Mouse (Mus musculus): Measurements from ENCODE around the gene Pdlim4.
A peak's percentile ranks its signal among the peaks of the same experiment; 100 is the strongest.

Gene Pdlim4

GRCm38 (mm10) chr11:54068520-54069371, at the start of gene Pdlim4:
TSS of gene Pdlim4 (minus strand) at chr11:54069014.
- TF ChIP-seq GATA4 (IDR thresholded peaks at IDR 0.05; ENCODE audit: insufficient replicate concordance, low read length): no peak

GRCm38 (mm10) chr11:54117096-54117495, 48.3 kb upstream of the Pdlim4 start:
- no peak for TF ChIP-seq GATA4 (IDR thresholded peaks at IDR 0.05; ENCODE audit: insufficient replicate concordance, low read length)

GRCm38 (mm10) chr11:54116406-54116805, 47.6 kb upstream of the Pdlim4 start:
- TF ChIP-seq GATA4 (IDR thresholded peaks at IDR 0.05; ENCODE audit: insufficient replicate concordance, low read length): no peak

GRCm38 (mm10) chr11:54115911-54116310, 47.1 kb upstream of the Pdlim4 start:
- no peak for TF ChIP-seq GATA4 (IDR thresholded peaks at IDR 0.05; ENCODE audit: insufficient replicate concordance, low read length)

DNA sequence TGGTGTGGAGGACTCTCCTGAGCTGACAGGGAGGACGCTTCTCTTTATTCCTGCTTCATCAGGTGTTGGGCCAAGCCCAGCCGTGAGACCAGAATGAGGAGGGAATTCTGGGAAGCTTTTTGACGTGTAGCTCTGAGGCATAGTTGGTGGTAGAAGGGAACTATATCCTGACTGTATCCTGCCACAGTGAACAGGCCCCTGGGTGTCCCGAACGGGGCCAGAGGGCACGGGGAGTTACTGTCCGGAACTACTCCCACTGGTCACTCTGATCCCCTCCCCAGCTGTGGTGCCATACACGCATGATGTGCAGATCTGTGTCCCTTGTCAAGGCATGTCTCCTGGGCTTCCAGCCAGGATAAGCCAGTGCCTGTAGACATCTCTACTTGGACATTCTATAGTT, 46.5 kb upstream of the Pdlim4 start:
- no peak for TF ChIP-seq GATA4 (IDR thresholded peaks at IDR 0.05; ENCODE audit: insufficient replicate concordance, low read length)

DNA sequence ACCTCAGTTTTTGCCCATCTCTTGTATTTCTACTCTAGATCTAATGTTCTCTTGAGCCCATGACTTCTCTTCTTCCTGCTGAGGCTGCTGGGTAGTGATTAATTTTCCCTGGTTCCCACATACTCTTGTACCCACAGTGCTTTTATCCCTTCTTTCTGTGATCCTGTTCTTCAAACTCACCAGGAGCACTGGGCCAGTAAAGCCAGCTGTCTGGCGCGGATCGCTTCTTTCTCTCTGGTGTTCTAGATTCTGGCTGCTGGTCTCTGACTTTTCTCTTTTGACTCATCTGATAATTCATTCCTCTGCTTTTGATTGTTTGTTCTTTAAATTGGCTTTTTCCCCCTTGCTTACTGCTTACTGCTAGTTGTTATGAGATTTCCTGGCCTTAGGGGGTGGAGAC, 45.9 kb upstream of the Pdlim4 start:
- no peak for TF ChIP-seq GATA4 (IDR thresholded peaks at IDR 0.05; ENCODE audit: insufficient replicate concordance, low read length)

DNA sequence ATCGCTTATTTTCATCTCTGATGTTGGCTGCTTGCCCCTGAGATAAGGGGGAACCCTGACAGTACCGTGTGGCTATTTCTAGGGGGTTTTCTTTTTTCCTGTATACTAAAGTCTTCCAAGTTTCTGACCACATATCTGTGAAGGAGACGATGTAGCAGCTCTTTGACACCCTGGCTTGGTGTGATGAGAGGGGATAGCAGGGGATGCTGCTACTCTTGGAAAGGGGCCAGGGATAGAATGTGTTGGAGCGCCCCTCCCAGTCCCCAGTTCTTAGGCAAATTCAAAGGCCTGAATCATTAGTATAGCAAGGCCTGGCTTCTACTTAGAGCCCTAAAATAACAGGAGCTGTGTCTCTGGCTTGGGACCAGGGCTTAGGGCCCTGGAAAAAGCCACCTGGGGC, 44.5 kb upstream of the Pdlim4 start:
- no peak for TF ChIP-seq GATA4 (IDR thresholded peaks at IDR 0.05; ENCODE audit: insufficient replicate concordance, low read length)

DNA sequence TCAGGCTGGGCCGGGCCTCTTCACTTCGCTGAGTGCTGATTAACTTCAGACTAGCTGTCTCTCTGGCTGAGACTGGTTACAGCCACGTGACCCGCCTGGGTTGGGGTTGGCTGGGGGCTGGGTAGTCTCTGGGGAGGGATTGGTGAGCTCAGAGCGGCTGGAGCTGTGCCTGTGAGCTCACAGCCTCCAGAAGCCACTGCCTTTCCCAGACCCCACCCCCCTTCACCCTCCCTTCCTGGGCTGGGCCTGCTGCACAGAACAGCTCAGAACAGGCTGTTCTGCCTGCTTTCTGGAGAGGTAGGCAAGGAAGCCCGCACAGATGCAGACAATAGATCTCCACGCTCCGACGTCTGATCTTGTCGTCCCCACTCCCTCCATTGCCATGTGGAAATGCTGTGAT, 44.1 kb upstream of the Pdlim4 start:
- peak; percentile 14; the same call in 1 of the 2 replicates for TF ChIP-seq GATA4 (IDR thresholded peaks at IDR 0.05; ENCODE audit: insufficient replicate concordance, low read length)

GRCm38 (mm10) chr11:54111976-54112741, 43.3 kb upstream of the Pdlim4 start:
- TF ChIP-seq GATA4 (IDR thresholded peaks at IDR 0.05; ENCODE audit: insufficient replicate concordance, low read length): no peak

DNA sequence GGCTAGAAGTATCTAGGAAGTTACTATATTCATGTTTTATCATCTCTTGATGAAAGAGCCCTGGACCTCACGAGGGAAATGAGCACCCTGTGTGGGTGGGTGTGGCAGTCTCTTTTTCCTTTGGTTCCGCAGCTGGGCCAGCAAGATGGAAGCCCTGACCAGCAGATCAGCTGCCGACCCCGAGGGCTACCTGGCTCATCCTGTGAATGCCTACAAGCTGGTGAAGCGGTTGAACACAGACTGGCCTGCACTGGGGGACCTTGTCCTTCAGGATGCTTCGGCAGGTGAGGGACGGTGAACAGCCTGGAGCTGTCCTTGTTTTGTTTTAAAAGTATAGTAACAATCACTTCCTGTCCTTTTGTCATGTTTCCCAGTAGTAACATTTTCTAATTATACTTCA, 42.5 kb upstream of the Pdlim4 start:
- TF ChIP-seq GATA4 (IDR thresholded peaks at IDR 0.05; ENCODE audit: insufficient replicate concordance, low read length): no peak

DNA sequence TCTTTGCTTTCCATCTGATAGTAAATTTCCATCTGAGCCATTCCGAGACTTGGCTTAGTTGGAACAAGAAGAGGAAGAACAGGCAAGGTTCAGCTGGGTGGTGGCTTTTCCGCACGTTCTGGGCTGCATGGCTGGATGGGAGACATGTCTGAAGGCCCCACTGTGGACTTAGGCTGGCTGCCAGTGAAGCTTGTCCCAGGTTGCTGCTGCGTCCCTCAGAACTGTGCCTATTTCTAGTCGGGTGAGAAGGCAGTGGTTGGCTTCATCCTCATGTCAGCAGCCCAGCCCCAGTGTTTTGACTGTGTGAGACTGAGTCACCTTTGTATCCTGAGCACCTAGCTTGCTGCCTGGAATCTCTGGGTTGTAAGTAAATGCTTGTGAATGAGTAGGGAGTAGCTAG, 40.1 kb upstream of the Pdlim4 start:
- no peak for TF ChIP-seq GATA4 (IDR thresholded peaks at IDR 0.05; ENCODE audit: insufficient replicate concordance, low read length)

DNA sequence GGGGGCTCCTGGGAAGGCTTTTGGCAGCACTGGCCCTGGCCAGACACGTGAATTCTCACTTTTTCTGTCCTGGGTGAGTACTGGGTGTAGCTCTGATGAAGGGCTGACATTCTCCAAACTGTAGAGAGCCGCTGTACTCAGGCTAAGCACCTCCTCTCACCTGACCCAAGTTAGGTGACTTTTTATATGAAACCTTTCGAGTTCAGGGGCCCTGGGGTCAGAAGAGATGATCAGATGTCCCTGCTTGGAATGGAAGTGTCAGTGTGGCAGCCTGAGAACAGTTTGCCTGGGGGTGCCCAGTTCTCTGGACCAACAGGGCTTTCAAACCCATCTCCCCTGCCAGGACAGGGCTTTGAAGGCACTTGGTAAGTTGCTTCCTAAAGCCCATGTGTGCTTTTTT, 39.3 kb upstream of the Pdlim4 start:
- TF ChIP-seq GATA4 (IDR thresholded peaks at IDR 0.05; ENCODE audit: insufficient replicate concordance, low read length): no peak

- TF ChIP-seq GATA4 (IDR thresholded peaks at IDR 0.05; ENCODE audit: insufficient replicate concordance, low read length): no peak
These were observed 38.4 kb upstream of the Pdlim4 start for GRCm38 (mm10) chr11:54107239-54107638.

DNA sequence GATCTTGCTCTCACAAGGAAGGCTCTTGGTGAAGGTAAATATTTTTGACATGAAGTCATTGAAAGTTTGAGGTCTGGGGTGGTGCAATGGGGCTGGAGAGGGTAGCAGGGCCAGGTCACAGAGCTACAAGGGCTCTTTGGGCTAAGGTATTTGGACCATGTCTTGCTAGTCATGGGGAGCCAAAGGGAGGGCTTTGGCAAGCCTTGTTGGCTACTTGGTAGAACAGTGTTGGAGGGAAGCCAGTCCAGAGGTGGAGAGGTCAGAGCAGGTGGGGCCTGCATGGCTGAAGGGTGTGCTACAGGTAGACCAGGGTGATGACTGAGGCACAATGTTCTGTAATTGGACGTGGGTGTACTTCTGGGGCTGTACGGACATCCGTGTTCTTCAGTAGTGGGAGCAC, 37.9 kb upstream of the Pdlim4 start:
- no peak for TF ChIP-seq GATA4 (IDR thresholded peaks at IDR 0.05; ENCODE audit: insufficient replicate concordance, low read length)

GRCm38 (mm10) chr11:54105011-54105410, 36.2 kb upstream of the Pdlim4 start:
- TF ChIP-seq GATA4 (IDR thresholded peaks at IDR 0.05; ENCODE audit: insufficient replicate concordance, low read length): no peak
